Mouse (Mus musculus) retina, postnatal 1 day (tissue): ENCODE measurements around the gene Gm14180.
"Not testable (repeated sequence)": the region's sequence is repeated elsewhere in the genome, so short reads cannot be mapped to it uniquely, and the experiment has no call there.

Experiments
- DNase-seq: peaks from one replicate; pipeline ENCODE4 v3.0.0-alpha.2; 2012

The Gm14180 gene

DNA sequence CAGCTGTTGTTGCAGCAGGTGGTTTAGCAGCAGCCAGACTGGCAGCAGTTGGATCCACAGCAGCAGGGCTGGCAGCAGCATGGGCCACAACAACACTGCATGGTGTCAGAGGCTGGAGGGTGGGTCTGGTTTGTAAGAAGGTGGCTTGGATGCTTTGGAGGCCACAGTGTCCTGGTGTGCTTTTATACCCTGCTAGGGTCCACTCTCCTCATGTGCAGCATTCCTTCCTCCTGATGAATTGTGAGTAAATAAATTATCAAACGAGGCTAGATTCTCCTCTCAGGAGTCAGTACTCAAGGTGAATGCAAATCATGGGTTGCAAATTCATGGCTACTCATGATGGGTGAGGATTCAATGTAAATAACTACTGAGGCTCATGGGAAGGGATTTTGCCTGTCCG lies at the start of gene Gm14180:
Gene Gm14180, minus strand, starts transcription at position 101 of the 400 bp plus-strand sequence.
- DNase-seq: no peak

DNA sequence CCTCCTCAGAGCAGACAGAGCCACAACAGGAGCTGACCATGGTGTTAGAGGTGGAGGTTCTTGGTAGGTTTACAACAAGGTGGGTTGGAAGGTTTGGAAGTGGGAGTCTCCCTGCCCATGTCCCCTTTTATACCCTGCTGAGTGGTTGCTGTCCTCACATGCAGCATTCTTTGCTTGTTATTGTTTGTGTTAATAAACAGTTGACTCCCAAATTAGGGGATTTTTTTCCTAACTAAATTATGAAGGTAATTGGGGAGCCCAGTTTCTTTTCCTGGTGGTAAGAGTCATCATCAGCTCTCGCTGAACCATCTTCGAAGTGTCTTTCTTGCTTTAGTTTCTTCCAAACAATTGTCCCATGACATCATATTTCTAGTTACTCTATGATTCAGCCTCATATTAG lies 46.5 kb upstream of the Gm14180 start, which contains the start of gene Krtap4-8:
Gene Krtap4-8, minus strand, starts transcription at position 101 of the 400 bp plus-strand sequence.
- no peak for DNase-seq

DNA sequence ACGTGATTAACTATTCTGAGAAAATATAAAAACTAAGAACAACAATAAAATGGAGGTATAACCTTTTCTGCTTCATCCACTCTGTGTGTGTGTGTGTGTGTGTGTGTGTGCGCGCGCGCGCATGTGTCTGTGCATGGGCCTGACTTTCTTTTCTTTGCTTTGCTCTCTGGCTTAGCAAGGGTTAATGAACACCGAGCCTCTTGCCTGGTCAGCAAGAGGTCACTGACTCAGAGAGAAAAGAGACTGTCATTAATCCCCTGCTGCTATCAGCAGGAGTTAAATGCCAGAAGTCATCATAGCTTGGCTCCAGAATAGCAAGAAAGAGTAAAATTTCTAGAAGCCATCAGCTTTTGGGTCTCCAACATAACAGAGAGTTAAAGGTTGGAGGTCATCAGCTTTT lies 44.3 kb upstream of the Gm14180 start:
- peak; percentile 1 for DNase-seq

- DNase-seq: not testable (repeated sequence)
These were observed 38.7 kb upstream of the Gm14180 start, which contains the start of gene Gm11595 for GRCm38 (mm10) chr11:99772813-99773212. TSS of gene Gm11595 (minus strand) at chr11:99772913.

GRCm38 (mm10) chr11:99768410-99768809 lies 34.3 kb upstream of the Gm14180 start:
- no peak for DNase-seq

DNA sequence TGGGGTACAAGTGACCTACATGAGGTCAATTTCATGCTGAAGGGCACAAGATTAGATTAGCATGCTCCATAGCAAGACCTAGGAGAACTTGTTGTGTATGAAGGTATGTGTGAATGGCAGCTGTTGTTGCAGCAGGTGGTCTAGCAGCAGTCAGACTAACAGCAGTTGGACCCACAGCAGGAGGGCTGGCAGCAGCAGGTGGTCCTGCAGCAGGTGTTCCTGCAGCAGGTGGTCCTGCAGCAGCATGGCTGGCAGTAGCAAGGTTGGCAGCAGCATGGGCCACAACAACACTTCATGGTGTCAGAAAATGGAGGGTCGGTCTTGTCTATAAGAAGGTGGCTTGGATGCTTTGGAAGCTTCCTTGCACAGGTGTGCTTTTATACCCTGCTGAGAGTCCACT lies 24.8 kb upstream of the Gm14180 start:
- DNase-seq: no peak

DNA sequence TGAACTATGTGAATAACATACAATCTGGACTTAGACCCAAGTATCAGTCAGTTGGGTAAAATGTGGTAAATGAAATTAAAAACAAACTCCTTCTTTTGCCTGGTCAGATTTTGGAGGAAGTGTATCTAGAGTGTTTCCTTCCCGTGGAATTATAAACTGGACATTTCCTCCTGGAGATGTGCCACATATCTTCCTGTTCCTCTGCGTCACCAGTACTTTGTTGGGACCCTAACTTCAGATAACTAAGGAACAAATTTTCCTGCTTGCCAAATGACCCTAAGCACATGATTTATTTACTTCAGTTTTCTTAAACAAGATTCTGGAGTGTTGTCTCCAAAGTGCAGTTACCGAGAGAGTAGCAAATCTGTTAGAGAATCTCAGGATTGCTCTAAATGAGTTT lies 9.9 kb upstream of the Gm14180 start:
- no peak for DNase-seq

- no peak for DNase-seq
These were observed 10.0 kb downstream of the Gm14180 start for GRCm38 (mm10) chr11:99724061-99724460.

DNA sequence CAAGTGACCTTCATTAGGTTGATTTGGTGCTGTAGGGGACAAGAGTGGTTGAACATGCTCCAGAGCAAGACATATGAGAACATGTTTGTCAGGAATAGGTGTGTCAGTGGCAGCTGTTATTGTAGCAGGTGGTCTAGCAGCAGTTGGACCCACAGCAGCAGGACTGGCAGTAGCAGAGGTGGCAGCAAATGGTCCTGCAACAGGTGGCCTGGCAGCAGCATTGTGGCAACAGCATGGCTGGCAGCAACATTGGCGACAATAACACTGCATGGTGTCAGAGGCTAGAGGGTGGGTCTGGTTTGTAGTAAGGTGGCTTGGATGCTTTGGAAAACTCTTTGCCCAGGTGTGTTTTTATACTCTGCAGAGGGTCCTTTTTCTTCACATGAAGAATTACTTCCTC lies 15.3 kb downstream of the Gm14180 start:
- no peak for DNase-seq

DNA sequence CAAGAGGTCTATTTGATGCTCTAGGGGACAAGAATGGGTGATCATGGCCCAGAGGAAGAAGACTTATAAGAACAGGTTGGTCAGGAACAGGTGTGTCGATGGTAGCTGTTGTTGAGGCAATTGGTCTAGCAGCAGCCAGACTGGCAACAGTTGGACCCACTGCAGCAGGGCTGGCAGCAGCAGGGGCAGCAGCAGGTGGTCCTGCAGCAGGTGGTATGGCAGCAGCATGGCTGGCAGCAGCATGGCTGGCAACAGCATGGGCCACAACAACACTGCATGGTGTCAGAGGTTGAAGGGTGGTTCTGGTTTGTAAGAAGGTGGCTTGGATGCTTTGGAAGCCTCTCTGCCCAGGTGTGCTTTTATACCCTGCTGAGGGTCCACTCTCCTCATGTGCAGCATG lies 43.6 kb downstream of the Gm14180 start, which contains the start of gene Gm14190:
Gene Gm14190, minus strand, starts transcription at position 278 of the 400 bp plus-strand sequence.
- no peak for DNase-seq

GRCm38 (mm10) chr11:99685235-99685634 lies 48.9 kb downstream of the Gm14180 start:
- not testable (repeated sequence) for DNase-seq
